Mouse (Mus musculus): ENCODE data around the gene Slamf6.

- TF ChIP-seq SIN3A (IDR thresholded peaks at IDR 0.05; ENCODE audit: low read length) (no peak), POLR2A (IDR thresholded peaks at IDR 0.05; ENCODE audit: control insufficient read depth in 1 of 2, insufficient read depth in 1 of 2, low read depth in 1 of 2, low read length in 2 of 2, poor library complexity in 1 of 2) (no peak), CTCF (IDR thresholded peaks at IDR 0.05 in 2 of 3, conservative IDR thresholded peaks at IDR 0.05 in 1 of 3; ENCODE audit: control insufficient read depth in 1 of 3, insufficient read depth in 1 of 3, low read depth in 2 of 3, low read length in 3 of 3, poor library complexity in 1 of 3, severe bottlenecking in 1 of 3) (no peak), EP300 (IDR thresholded peaks at IDR 0.05; ENCODE audit: low read depth in 1 of 2, low read length in 2 of 2) (no peak), TCF12 (IDR thresholded peaks at IDR 0.05; ENCODE audit: low read depth, low read length) (no peak), GABPA (IDR thresholded peaks at IDR 0.05; ENCODE audit: low read depth, low read length) (no peak), BHLHE40 (IDR thresholded peaks at IDR 0.05; ENCODE audit: borderline replicate concordance, low read depth, low read length) (no peak), HCFC1 (IDR thresholded peaks at IDR 0.05; ENCODE audit: low read depth, low read length) (no peak)
Observed at GRCm38 (mm10) chr1:171960726-171961125, 43.4 kb downstream of the Slamf6 start.

All from MEL (cell line).